Mouse (Mus musculus) lung, postnatal 25 days (tissue): Measurements from ENCODE around the gene Pilrb2.

ENCODE experiments used
- DNase-seq: peaks from one replicate; pipeline ENCODE4 v3.0.0; 2022; ENCODE audit warnings: low spot score

Pilrb2 gene

GRCm38 (mm10) chr5:137833500-137833899 is 38.1 kb downstream of the Pilrb2 start:
- no peak for DNase-seq

GRCm38 (mm10) chr5:137831506-137831905 is 40.1 kb downstream of the Pilrb2 start:
- DNase-seq, result no peak

GRCm38 (mm10) chr5:137831106-137831505 is 40.5 kb downstream of the Pilrb2 start:
- no peak for DNase-seq

GRCm38 (mm10) chr5:137830238-137830637 is 41.4 kb downstream of the Pilrb2 start:
- no peak for DNase-seq

- DNase-seq, result peak; percentile 42
Observed at GRCm38 (mm10) chr5:137828694-137829093, 42.9 kb downstream of the Pilrb2 start.

- no peak for DNase-seq
Observed at GRCm38 (mm10) chr5:137826421-137826820, 45.2 kb downstream of the Pilrb2 start.

- no peak for DNase-seq
Observed at GRCm38 (mm10) chr5:137825971-137826370, 45.6 kb downstream of the Pilrb2 start.

- peak; percentile 19 for DNase-seq
Observed at GRCm38 (mm10) chr5:137825030-137825429, 46.6 kb downstream of the Pilrb2 start.

- no peak for DNase-seq
Observed at GRCm38 (mm10) chr5:137823455-137824045, 48.1 kb downstream of the Pilrb2 start.

GRCm38 (mm10) chr5:137822602-137823001 is 49.0 kb downstream of the Pilrb2 start:
- no peak for DNase-seq

GRCm38 (mm10) chr5:137822126-137822525 is 49.5 kb downstream of the Pilrb2 start:
- DNase-seq, result no peak

- no peak for DNase-seq
Observed at GRCm38 (mm10) chr5:137817466-137818222, 54.0 kb downstream of the Pilrb2 start.
